Mouse (Mus musculus) stomach, embryonic 15.5 days (tissue): Measurements from ENCODE around the gene Slc1a7. TPM values are rescaled to one million over a fixed set of nuclear protein-coding genes. Genes with fewer than 3 reads are reported as not detected.
A peak's percentile ranks its signal among the peaks of the same experiment; 100 is the strongest.

Source experiments
- ATAC-seq: fragments of 200-750 bp; cut with Nextera tagmentation; 2 replicates; pipeline ENCODE4 v1.8.0; 2017; ENCODE audit warnings: low read depth, moderate number of reproducible peaks, moderate TSS enrichment; ENCODE audit not compliant: insufficient read depth, low FRiP score
- H3K27ac ChIP-seq: fragments of 300-500 bp; sonication (generic); 2 replicates; pipeline ENCODE4 v1.5.1; 2015; ENCODE audit warnings: mild to moderate bottlenecking, inconsistent platforms
- H3K27me3 ChIP-seq: fragments of 300-500 bp; sonication (generic); replicated peaks from 2 replicates; pipeline ENCODE4 v1.6.1; 2015; ENCODE audit warnings: inconsistent platforms
- H3K36me3 ChIP-seq: fragments of 300-500 bp; sonication (generic); 2 replicates; pipeline ENCODE4 v1.6.1; 2015; ENCODE audit warnings: inconsistent platforms
- H3K4me1 ChIP-seq: fragments of 300-500 bp; sonication (generic); 2 replicates; pipeline ENCODE4 v1.6.1; 2015; ENCODE audit warnings: inconsistent platforms
- H3K4me2 ChIP-seq: fragments of 300-500 bp; sonication (generic); 2 replicates; pipeline ENCODE4 v1.6.1; 2015; ENCODE audit warnings: mild to moderate bottlenecking, inconsistent platforms
- H3K4me3 ChIP-seq: fragments of 300-500 bp; sonication (generic); replicated peaks from 2 replicates; pipeline ENCODE4 v1.5.1; 2015; ENCODE audit warnings: inconsistent platforms
- H3K9ac ChIP-seq: fragments of 300-500 bp; sonication (generic); 2 replicates; pipeline ENCODE4 v1.6.1; 2015; ENCODE audit warnings: inconsistent platforms
- H3K9me3 ChIP-seq: fragments of 300-500 bp; sonication (generic); 2 replicates; pipeline ENCODE4 v1.6.1; 2016; ENCODE audit warnings: inconsistent platforms
- WGBS: fragments of 180-500 bp; shearing (Covaris S2); methylation state at CpG from one replicate; pipeline ENCODE4 v1.1.7; 2015; 5-methylcytosine and 5-hydroxymethylcytosine counted together
- polyA plus RNA-seq: library from polyadenylated mRNA; unstranded; fragments of >200 nt; fragmentation: Nextera tagmentation; extraction: Ambion mirVana; gene quantifications from 2 replicates; pipeline ENCODE4 v1.2.1, GENCODE M21; 2015

Slc1a7 gene
- polyA plus RNA-seq, result 0.08 and 0.21 TPM in 2 replicates

DNA sequence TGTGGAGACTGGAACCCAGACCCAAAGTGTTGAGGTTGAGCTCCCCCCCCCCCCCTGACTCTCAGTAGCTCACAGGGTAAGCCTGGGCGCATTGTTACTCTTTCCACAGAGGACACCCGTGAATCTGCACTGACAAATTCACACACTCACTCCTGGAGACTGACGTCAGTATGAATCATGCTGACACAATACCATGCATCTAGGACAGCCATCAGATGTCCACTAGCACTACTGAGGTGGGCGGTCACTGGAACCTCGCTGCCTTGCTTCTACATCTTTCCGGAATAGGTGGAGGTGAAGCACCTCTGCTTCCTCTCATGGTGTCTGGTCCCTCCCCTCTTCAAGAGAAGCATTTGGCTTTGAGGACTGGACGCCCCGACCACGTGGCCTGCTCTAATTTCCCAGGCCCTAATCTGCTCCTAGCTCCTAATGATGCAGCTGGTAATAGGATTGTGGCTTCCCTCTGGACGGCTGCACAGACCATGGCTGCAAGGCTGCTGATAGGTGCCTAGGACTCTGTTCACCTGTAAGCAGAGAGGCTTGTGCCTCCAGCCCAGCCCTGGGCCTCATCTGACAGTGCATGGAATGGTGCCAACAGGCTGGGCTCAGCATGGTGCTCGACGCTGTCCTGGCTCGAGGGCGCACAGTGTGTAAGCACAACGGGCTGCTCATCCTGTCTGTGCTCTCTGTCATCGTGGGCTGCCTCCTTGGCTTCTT, at the start of gene Slc1a7:
TSS of gene Slc1a7 (plus strand) at position 367 of the 717 bp plus-strand sequence.
- Histone ChIP-seq H3K36me3 (no peaks in the 10 kb centered on the region), H3K27me3 (no peaks in the 10 kb centered on the region), H3K27ac (no peak within 1 kb of the TSS), H3K4me1 (no peaks in the 10 kb centered on the region), H3K9ac (no peak within 1 kb of the TSS), H3K4me2 (no peak within 1 kb of the TSS), H3K9me3 (no peaks in the 10 kb centered on the region), H3K4me3 (no peak within 1 kb of the TSS)
- ATAC-seq, result no peak
- 81% methylated on average over 16 of the region's 16 CpGs for WGBS

DNA sequence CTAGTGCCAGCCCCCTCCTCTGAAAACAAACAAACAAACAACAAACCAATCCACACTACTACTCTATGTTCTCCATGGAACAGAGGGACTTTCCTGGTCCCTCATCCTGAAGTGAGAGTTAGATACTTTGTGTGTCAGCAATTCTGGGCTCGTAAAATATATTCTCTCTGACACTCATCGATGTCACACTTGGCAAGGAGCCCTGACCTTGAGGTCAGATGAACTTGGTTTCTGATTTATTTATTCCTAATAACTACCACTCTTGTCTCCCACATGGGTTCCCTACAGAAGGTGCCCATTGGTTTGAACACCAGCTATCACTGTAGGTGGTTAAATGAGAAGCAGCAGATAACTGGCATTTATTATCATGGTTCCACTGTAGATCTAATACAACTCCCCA, 47.8 kb upstream of the Slc1a7 start:
- 82% methylated on average over 2 of the region's 2 CpGs for WGBS
- no peaks in the 10 kb centered on the region for H3K9me3 ChIP-seq

DNA sequence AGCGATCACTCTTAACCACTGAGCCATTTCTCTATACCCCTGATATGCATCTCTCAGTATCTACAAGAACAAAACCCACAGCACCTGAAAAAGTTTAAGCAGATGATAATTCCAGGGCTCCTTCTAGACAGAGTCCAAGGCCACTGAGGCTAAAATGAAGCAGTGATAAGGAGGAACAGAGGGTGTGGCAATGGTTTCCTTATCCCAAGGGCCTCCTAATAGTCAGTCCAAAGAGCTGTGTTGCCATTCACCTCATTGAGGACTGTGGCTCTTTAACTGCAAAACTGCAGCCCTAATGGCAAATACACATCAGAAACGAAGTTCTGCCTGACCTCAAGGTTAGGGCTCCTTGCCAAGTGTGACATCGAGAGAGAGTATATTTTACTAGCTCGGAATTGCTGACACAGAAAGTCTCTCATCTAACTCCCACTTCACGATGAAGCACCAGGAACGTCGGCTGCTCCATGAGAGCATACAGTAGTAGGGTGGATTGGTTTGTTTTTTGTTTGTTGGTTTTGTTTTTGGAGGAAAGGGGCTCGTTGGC, 46.9 kb upstream of the Slc1a7 start:
- peak overlapping the region; percentile 71; the same call in 1 of the 2 replicates for H3K4me2 ChIP-seq
- 52% methylated on average over 8 of the region's 8 CpGs for WGBS
- no peaks in the 10 kb centered on the region for H3K36me3 ChIP-seq

More for the DNA sequence above, 47.8 kb upstream of the Slc1a7 start:
- H3K9ac ChIP-seq, result no peak overlapping the region
- peaks cover 7% of the 10 kb centered on the region for H3K4me1 ChIP-seq
- no peak for ATAC-seq
- H3K4me3 ChIP-seq, result no peak overlapping the region
- H3K27ac ChIP-seq, result no peak overlapping the region
- H3K4me2 ChIP-seq, result no peak overlapping the region
- H3K27me3 ChIP-seq, result no peaks in the 10 kb centered on the region
- H3K36me3 ChIP-seq, result no peaks in the 10 kb centered on the region

DNA sequence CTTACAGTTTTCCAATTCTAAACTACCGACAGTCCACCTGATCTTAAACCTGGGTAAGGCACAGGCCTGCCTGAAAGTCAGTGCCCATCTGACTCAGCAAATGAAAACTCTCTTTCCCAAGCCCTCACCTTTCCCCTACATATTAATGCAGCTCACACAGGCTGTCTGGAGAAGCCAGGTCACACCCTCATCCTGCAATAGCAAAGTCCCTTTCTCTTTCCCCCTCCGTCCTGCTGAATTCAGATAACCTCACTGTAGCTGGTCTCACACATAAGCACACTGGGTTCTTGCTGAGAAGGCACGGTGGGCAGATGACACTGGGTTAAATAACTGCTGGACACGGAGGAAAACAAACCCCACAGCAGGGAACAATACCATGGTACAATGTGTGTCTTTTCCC, 46.2 kb upstream of the Slc1a7 start:
- peak overlapping the region; percentile 36; the same call in 1 of the 2 replicates for H3K27ac ChIP-seq
- peak; percentile 52 for ATAC-seq
- 56% methylated on average over 4 of the region's 4 CpGs for WGBS

More for the DNA sequence above, 46.9 kb upstream of the Slc1a7 start:
- Histone ChIP-seq H3K4me1 (peaks cover 7% of the 10 kb centered on the region), H3K9ac (no peak overlapping the region), H3K9me3 (no peaks in the 10 kb centered on the region), H3K4me3 (no peak overlapping the region), H3K27me3 (no peaks in the 10 kb centered on the region), H3K27ac (peak overlapping the region; percentile 21; the same call in 1 of the 2 replicates)
- ATAC-seq, result no peak

DNA sequence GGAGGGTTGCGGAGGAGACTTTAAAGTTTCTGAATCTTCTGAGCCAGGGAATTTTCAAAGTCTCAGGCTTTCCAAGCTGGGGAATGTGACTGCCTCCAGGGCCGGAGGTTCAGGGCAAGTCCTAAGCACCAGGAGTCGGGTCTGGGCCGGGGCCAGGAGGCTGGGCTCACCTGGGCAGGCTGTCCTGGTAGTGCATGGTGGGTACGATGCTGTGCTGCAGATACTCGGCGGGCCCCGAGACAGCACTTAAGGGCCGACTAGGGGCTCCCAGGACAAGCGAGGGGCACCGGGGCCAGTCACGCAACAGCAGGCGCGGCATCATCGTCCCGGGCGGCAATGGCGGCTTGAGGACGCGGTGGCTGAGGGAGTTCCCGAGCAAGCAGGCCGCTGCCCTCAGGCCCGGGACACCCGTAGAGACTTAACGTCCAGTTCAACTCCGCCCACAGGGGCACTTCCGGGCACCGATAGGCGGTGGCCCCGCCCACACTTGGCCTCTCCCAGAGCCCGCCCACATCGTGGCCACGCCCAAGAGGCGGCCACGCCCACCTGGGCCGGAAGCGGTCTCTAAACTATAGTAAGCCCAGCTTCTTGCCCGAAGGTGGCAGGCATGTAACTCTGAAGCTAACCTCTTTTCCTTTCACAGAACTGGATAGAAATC, 44.9 kb upstream of the Slc1a7 start, which contains the start of gene Cpt2:
TSS of gene Cpt2 (minus strand) at position 466 of the 658 bp plus-strand sequence.
- ATAC-seq, result peak; percentile 94
- peak within 1 kb of the TSS; percentile 84 for H3K4me3 ChIP-seq
- H3K4me2 ChIP-seq, result peak within 1 kb of the TSS; percentile 71
- H3K27ac ChIP-seq, result peak within 1 kb of the TSS; percentile 90
- under 1% methylated on average over 38 of the region's 38 CpGs for WGBS
- H3K9me3 ChIP-seq, result no peaks in the 10 kb centered on the region
- H3K9ac ChIP-seq, result peak within 1 kb of the TSS; percentile 81
- H3K27me3 ChIP-seq, result no peaks in the 10 kb centered on the region
- H3K36me3 ChIP-seq, result no peaks in the 10 kb centered on the region
- H3K4me1 ChIP-seq, result peaks cover 7% of the 10 kb centered on the region

More for the DNA sequence above, 46.2 kb upstream of the Slc1a7 start:
- H3K4me1 ChIP-seq, result peaks cover 7% of the 10 kb centered on the region
- H3K4me3 ChIP-seq, result peak overlapping the region; percentile 84
- no peak overlapping the region for H3K9ac ChIP-seq
- peak overlapping the region; percentile 71 for H3K4me2 ChIP-seq
- no peaks in the 10 kb centered on the region for H3K27me3 ChIP-seq
- H3K9me3 ChIP-seq, result no peaks in the 10 kb centered on the region
- H3K36me3 ChIP-seq, result no peaks in the 10 kb centered on the region

DNA sequence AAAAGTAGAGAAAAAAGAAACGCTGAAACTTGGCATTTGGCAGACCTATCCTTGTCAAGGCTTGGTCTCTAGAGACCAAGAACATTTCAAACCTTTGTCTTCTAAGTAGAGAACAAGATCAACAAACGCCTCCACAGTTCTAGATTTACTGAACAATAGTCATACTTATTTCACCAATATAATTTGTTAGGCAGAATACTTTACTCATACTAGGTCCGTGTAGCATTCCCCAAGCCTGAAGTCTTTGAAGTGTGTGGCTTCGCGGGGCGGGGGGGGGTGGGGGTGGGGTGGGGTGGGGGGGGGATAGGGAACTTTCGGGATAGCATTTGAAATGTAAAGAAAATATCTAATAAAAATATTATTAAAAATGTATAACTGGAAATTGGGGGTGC, 44.3 kb upstream of the Slc1a7 start:
- Histone ChIP-seq H3K9me3 (no peaks in the 10 kb centered on the region), H3K36me3 (no peaks in the 10 kb centered on the region), H3K4me1 (peaks cover 7% of the 10 kb centered on the region), H3K4me3 (peak overlapping the region; percentile 84), H3K9ac (no peak overlapping the region), H3K4me2 (peak overlapping the region; percentile 71), H3K27me3 (no peaks in the 10 kb centered on the region), H3K27ac (peak overlapping the region; percentile 52; the same call in 1 of the 2 replicates)
- WGBS, result 39% methylated on average over 7 of the region's 7 CpGs
- no peak for ATAC-seq

DNA sequence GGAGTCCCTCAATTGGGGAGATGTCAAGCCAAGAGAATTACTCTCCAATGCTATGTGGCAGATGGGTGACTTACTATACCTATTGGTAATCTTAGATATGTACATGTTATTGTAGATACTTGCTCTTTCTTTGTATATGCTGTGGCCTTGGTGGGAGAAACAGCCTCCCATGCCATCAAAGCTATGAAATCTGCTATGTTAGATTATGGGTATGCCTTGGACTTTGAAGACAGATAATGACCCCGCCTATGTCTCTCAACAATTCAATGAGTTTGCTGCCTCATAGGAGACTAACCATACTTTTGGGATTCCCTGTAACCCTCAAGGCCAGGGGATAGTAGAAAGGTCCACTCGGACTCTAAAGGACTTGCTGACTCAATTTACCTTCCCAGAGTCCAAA, 39.9 kb upstream of the Slc1a7 start:
- H3K4me1 ChIP-seq, result no peaks in the 10 kb centered on the region
- no peak overlapping the region for H3K27ac ChIP-seq
- ATAC-seq, result no peak
- no peak overlapping the region for H3K9ac ChIP-seq
- no peaks in the 10 kb centered on the region for H3K9me3 ChIP-seq
- 60% methylated on average over 2 of the region's 2 CpGs for WGBS
- H3K4me3 ChIP-seq, result no peak overlapping the region
- H3K36me3 ChIP-seq, result no peaks in the 10 kb centered on the region
- no peaks in the 10 kb centered on the region for H3K27me3 ChIP-seq
- H3K4me2 ChIP-seq, result no peak overlapping the region

DNA sequence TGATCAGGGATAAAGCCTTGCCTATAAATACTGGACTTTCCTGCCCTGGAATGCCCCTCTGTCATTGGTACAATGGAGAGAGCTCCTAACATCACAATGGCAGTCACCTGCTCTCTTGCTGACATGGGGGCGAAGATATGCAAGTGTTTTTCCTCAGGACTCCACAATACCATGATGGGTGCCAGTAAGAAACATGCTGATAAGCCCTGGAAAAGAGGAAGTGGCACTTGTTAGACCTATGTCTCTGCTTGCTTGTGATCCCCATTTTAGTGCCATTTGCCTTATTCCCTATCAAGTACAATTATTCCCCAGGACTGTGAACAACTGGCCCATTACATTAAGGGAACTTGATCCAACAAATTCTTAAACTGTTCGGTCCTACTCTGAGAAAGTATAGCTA, 39.4 kb upstream of the Slc1a7 start:
- Histone ChIP-seq H3K36me3 (no peaks in the 10 kb centered on the region), H3K27ac (no peak overlapping the region), H3K27me3 (no peaks in the 10 kb centered on the region), H3K4me3 (no peak overlapping the region), H3K4me2 (no peak overlapping the region), H3K4me1 (no peaks in the 10 kb centered on the region), H3K9ac (no peak overlapping the region), H3K9me3 (no peaks in the 10 kb centered on the region)
- ATAC-seq, result no peak
- 82% methylated on average over 2 of the region's 2 CpGs for WGBS

DNA sequence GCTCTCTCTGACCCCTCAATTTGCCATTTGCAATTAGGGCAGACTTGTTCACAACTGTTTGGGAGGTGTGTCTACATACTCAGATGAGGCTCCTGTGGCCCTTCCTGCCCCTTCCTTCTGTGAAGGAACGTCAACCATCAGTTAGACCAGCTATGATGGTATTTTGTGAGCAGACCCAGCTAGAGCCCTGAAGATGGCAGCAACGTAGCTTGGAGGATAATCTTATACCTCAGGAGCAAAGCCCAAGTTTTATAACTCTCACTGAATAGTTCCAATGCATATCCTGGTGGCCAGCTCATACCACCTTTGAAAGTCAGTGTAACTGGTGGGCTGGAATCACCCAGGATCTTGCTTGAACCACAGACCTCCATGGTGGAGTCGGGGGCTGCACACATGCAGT, 36.7 kb upstream of the Slc1a7 start:
- WGBS, result 79% methylated on average over 3 of the region's 3 CpGs
- H3K4me1 ChIP-seq, result no peaks in the 10 kb centered on the region
- no peaks in the 10 kb centered on the region for H3K9me3 ChIP-seq
- H3K27ac ChIP-seq, result no peak overlapping the region
- H3K36me3 ChIP-seq, result no peaks in the 10 kb centered on the region
- ATAC-seq, result no peak
- no peak overlapping the region for H3K4me3 ChIP-seq
- peaks cover 5% of the 10 kb centered on the region; the same call in 1 of the 2 replicates for H3K27me3 ChIP-seq
- H3K9ac ChIP-seq, result no peak overlapping the region
- H3K4me2 ChIP-seq, result no peak overlapping the region

DNA sequence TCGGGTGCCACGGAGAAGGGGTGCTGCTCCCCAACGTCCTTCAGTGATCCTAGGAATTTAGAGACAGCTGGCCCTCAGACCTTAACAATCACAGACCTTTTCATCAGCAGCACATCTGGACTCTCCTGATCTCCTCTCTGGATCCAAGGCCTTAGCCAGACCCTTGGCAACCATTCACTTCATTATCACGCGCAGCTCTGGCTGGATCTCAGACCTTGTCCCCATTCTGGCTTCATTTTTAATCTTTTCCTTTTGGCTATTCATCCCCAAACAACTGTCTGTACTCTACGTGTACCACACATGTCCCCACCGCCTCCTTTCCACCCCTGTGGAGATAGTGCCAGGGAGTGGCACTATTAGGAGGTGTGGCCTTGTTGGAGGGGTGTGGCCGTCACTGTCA, 34.9 kb upstream of the Slc1a7 start:
- Histone ChIP-seq H3K4me2 (no peak overlapping the region), H3K27ac (no peak overlapping the region), H3K4me3 (no peak overlapping the region), H3K36me3 (no peaks in the 10 kb centered on the region), H3K9me3 (no peaks in the 10 kb centered on the region), H3K4me1 (no peaks in the 10 kb centered on the region), H3K27me3 (peaks cover 7% of the 10 kb centered on the region; the same call in 1 of the 2 replicates), H3K9ac (no peak overlapping the region)
- WGBS, result 80% methylated on average over 8 of the region's 8 CpGs
- ATAC-seq, result no peak

DNA sequence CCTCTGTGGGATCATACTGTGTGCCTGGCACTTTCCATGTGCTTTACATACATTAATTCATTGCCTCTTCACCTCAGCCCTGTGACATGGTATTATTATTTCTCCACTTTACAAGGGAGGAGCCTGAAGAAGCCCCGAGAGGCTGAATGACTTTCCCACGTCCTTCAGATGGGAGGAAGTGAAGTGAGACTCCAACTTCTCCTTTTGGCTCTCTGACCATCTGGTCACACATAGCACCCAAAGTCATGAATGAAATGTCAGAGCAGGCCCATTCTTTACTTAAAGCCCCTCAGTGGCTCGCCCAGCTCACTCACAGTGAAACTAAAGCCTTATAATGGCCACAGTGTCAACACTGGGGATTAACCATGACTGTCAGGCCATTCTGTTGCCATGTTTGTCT, 32.9 kb upstream of the Slc1a7 start:
- Histone ChIP-seq H3K4me1 (no peaks in the 10 kb centered on the region), H3K36me3 (no peaks in the 10 kb centered on the region), H3K4me3 (no peak overlapping the region), H3K9ac (no peak overlapping the region), H3K27me3 (peaks cover 7% of the 10 kb centered on the region), H3K4me2 (no peak overlapping the region), H3K9me3 (no peaks in the 10 kb centered on the region), H3K27ac (no peak overlapping the region)
- ATAC-seq, result no peak
- WGBS, result 57% methylated on average over 3 of the region's 3 CpGs

DNA sequence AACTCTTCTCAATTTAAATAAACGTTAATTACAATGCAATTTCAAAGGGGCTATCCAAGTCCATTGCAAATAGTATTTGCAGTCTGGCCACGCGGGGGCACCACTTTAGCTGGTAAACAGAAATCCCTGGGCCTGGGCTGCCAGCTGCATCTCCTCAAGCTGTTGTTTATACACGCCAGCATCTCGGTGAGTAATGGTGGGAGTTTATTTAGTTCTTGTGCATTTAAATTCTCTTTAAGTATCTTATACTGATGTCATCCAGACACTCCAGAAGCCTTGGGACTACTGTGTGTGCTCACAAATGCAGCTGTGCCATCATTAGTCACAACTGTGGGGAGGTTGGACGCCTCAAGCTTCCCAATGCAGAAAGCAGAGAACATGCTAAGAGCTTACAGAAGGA, 30.8 kb upstream of the Slc1a7 start:
- Histone ChIP-seq H3K27me3 (peaks cover 7% of the 10 kb centered on the region), H3K4me1 (no peaks in the 10 kb centered on the region), H3K4me3 (no peak overlapping the region), H3K36me3 (no peaks in the 10 kb centered on the region), H3K27ac (peak overlapping the region; percentile 42; the same call in 1 of the 2 replicates), H3K9me3 (no peaks in the 10 kb centered on the region), H3K9ac (no peak overlapping the region), H3K4me2 (no peak overlapping the region)
- WGBS, result 13% methylated on average over 6 of the region's 6 CpGs
- ATAC-seq, result peak; percentile 66; the same call in 1 of the 2 replicates
